ENCODE assay signal across 10 mouse cellular contexts in genomic region chr16:31546828-31547224, GRCm38 (mm10).
DNase-seq lines count a peak whose midpoint lies in the region; ATAC-seq and TF ChIP-seq lines count a peak whose summit lies in the region.
"Had no signal": no experiment of that assay in that cellular context is flagged by ENCODE, and none has a peak within 500 bp of the region (broad histone marks: within the 10 kb centered on the region; RNA-seq: fewer than 3 reads in every experiment).

No protein-coding gene starts in this region.

- peaks cover 24% of the 10 kb centered on the region; the same call in 1 of the 2 replicates for H3K27me3 ChIP-seq in kidney, embryonic 15.5 days
- H3K27me3 ChIP-seq in embryonic facial prominence, embryonic 13.5 days, result 0 out of 2 replicates have a peak, but pooled peaks cover 9% of the 10 kb centered on the region
- H3K27me3 ChIP-seq in limb, embryonic 10.5 days (ENCODE audit: low read depth, poor library complexity, severe bottlenecking), result 0 out of 2 replicates have a peak, but pooled peaks cover 4% of the 10 kb centered on the region

- H3K9ac ChIP-seq in kidney, embryonic 15.5 days, result no peak overlapping the region
- no peak overlapping the region for H3K9ac ChIP-seq in embryonic facial prominence, embryonic 13.5 days

- ATAC-seq in kidney, embryonic 15.5 days (replicated peaks; ENCODE audit: low FRiP score), result no peak
- ATAC-seq in embryonic facial prominence, embryonic 13.5 days (ENCODE audit: insufficient number of reproducible peaks, insufficient read depth, low FRiP score, low TSS enrichment, low read depth), result no peak

- peaks cover 50% of the 10 kb centered on the region for H3K4me1 ChIP-seq in kidney, embryonic 15.5 days
- H3K4me1 ChIP-seq in embryonic facial prominence, embryonic 13.5 days, result peaks cover 37% of the 10 kb centered on the region
- H3K4me1 ChIP-seq in limb, embryonic 10.5 days, result peaks cover 67% of the 10 kb centered on the region
- H3K4me1 ChIP-seq in olfactory bulb, adult 2 months (ENCODE audit: control insufficient read depth, insufficient read depth, low read length), result peaks cover 28% of the 10 kb centered on the region
- H3K4me1 ChIP-seq in lung, adult 2 months (ENCODE audit: control insufficient read depth, insufficient read depth, low read length), result peaks cover 3% of the 10 kb centered on the region

- intact Hi-C loops in left cerebral cortex, adult 2 months (cut with DNase I), result no loop called here

- no peak overlapping the region for H3K4me3 ChIP-seq in kidney, embryonic 15.5 days (replicated peaks)
- no peak overlapping the region for H3K4me3 ChIP-seq in embryonic facial prominence, embryonic 13.5 days
- peak overlapping the region; percentile 39 for H3K4me3 ChIP-seq in limb, embryonic 10.5 days
- no peak overlapping the region for H3K4me3 ChIP-seq in olfactory bulb, adult 2 months (ENCODE audit: insufficient read depth, low read depth, low read length)
- H3K4me3 ChIP-seq in left cerebral cortex, adult 2 months, result no peak overlapping the region
- H3K4me3 ChIP-seq in lung, adult 2 months (replicated peaks; ENCODE audit: extremely low read depth, low read depth, low read length), result no peak overlapping the region

- H3K4me2 ChIP-seq in kidney, embryonic 15.5 days, result 0 out of 2 replicates have a peak overlapping the region, but pooled peaks have one; percentile 9
- 0 out of 2 replicates have a peak overlapping the region, but pooled peaks have one; percentile 5 for H3K4me2 ChIP-seq in embryonic facial prominence, embryonic 13.5 days

- TF ChIP-seq POLR2A in olfactory bulb, adult 2 months (IDR thresholded peaks at IDR 0.05; ENCODE audit: insufficient read depth, low read depth, low read length), result no peak
- TF ChIP-seq POLR2A in lung, adult 2 months (IDR thresholded peaks at IDR 0.05; ENCODE audit: borderline replicate concordance, extremely low read depth, low read depth, low read length), result no peak

- peak overlapping the region; percentile 51; the same call in 1 of the 2 replicates for H3K27ac ChIP-seq in kidney, embryonic 15.5 days
- H3K27ac ChIP-seq in embryonic facial prominence, embryonic 13.5 days, result peak overlapping the region; percentile 61; the same call in 1 of the 2 replicates
- H3K27ac ChIP-seq in limb, embryonic 10.5 days, result peak overlapping the region; percentile 87
- peak overlapping the region; percentile 44; the same call in 1 of the 2 replicates for H3K27ac ChIP-seq in olfactory bulb, adult 2 months (ENCODE audit: insufficient read depth, low read depth, low read length)
- H3K27ac ChIP-seq in left cerebral cortex, adult 2 months, result no peak overlapping the region; the same call in 1 of the 2 replicates

- no peaks in the 10 kb centered on the region for H3K9me3 ChIP-seq in kidney, embryonic 15.5 days (replicated peaks)
- H3K9me3 ChIP-seq in embryonic facial prominence, embryonic 13.5 days, result no peaks in the 10 kb centered on the region
- no peaks in the 10 kb centered on the region for H3K9me3 ChIP-seq in limb, embryonic 10.5 days (replicated peaks)

- no peak for DNase-seq in kidney, adult 11 months
- peak; percentile 38 for DNase-seq in limb, embryonic 10.5 days (ENCODE audit: low spot score)
- DNase-seq in gastrocnemius, postnatal 10 days, result no peak
- no peak for DNase-seq in left cerebral cortex, adult 2 months (ENCODE audit: extremely low spot score in 1 of 2, low spot score in 2 of 2)
- no peak for DNase-seq in lung, adult 2 months
- DNase-seq: kidney, adult 8-10 months; thymus, postnatal 14 days had no signal

- H3K36me3 ChIP-seq in kidney, embryonic 15.5 days, result no peaks in the 10 kb centered on the region
- no peaks in the 10 kb centered on the region for H3K36me3 ChIP-seq in embryonic facial prominence, embryonic 13.5 days
- no peaks in the 10 kb centered on the region for H3K36me3 ChIP-seq in limb, embryonic 10.5 days

- 8% methylated on average over 2 of the region's 2 CpGs for WGBS in kidney, embryonic 15.5 days
- WGBS in embryonic facial prominence, embryonic 13.5 days, result 7% methylated on average over 2 of the region's 2 CpGs
- 6% methylated on average over 2 of the region's 2 CpGs for WGBS in limb, embryonic 10.5 days
- WGBS in olfactory bulb, adult 2 months, result 14% methylated on average over 2 of the region's 2 CpGs
- 37% methylated on average over 2 of the region's 2 CpGs for WGBS in lung, adult 2 months

- TF ChIP-seq CTCF in olfactory bulb, adult 2 months (IDR thresholded peaks at IDR 0.05; ENCODE audit: insufficient read depth, low read depth, low read length), result no peak
- TF ChIP-seq CTCF in left cerebral cortex, adult 2 months (IDR thresholded peaks at IDR 0.05), result no peak
- TF ChIP-seq CTCF in lung, adult 2 months (IDR thresholded peaks at IDR 0.05; ENCODE audit: insufficient read depth, low read length), result no peak
